Mouse (Mus musculus) megakaryocyte progenitor cell, adult 5-6 weeks (primary cell): Measurements from ENCODE around the gene Nectin1. TPM values are rescaled to one million over a fixed set of nuclear protein-coding genes. Genes with fewer than 3 reads are reported as not detected.

Experiments
- ATAC-seq: replicated peaks from 2 replicates; pipeline ENCODE4 v1.8.0; 2016; ENCODE audit warnings: mild to moderate bottlenecking, moderate TSS enrichment, inconsistent platforms; ENCODE audit not compliant: poor library complexity
- total RNA-seq, 2 experiments: library from RNA; stranded (forward) in 1 of 2; stranded (reverse) in 1 of 2; fragments of 157-497, 149-512 nt in 1 of 2; fragments of 200-1000 nt in 1 of 2; gene quantifications; 2 replicates each; pipeline versions ENCODE4 v1.2.3 to v1.2.4; 2015 to 2017

Nectin1 gene
- total RNA-seq (2015) (1.7 and 2.0 TPM in 2 replicates), total RNA-seq (2017) (0.08 and 0.54 TPM in 2 replicates)

DNA sequence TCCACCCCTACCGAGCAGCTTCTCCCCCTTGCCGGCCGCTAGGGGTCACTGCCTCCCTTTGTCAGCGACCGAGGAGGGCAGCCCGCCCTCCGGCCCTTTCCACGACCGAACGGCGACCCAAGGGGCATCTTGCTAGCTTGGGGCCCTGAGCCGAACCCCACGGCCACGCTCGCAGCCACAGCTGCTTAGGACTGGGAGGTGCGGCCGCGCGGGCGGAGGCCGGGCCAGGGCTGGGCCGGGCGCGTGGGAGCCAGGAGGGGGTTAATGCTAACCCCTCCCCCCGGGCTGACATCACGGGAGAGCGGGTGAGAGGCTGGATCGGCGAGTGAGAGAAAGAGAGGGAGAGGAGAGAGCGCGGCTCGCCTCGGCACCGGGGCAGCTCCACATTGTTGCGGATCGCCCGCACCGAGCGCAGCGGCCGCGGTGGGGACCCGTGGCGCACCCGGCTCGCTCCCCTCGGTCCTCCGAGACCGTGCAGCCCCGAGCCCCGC lies at the start of gene Nectin1:
Nectin1 (plus strand) TSS at position 338 of the 491 bp plus-strand sequence.
- peak; percentile 79 for ATAC-seq

- ATAC-seq = peak; percentile 66; the same call in 1 of the 2 replicates
Measured at GRCm38 (mm10) chr9:43698080-43698712, 45.6 kb upstream of the Nectin1 start.

DNA sequence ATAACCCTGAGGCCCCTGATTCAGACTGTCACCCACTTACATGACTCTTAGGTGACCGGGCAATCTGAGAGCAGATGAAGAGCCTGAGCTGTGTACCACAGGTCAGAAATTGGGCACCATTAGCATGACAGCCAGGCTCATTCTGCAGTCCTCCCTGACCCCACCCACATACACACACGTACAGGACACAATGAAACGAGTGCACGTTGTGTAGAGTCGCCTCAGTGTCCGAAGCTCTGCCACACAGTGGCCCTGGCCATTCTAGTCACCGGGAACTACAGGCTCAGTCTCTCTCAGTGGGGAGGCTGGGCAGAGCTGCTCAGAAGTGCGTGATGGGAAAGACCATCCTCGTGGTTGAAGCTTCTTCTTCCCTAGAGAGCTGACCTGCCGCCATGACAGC lies 44.9 kb upstream of the Nectin1 start:
- ATAC-seq = no peak

- ATAC-seq = no peak
Measured at GRCm38 (mm10) chr9:43699417-43700225, 44.2 kb upstream of the Nectin1 start.

- ATAC-seq = no peak
Measured at GRCm38 (mm10) chr9:43700226-43700579, 43.6 kb upstream of the Nectin1 start.

GRCm38 (mm10) chr9:43701748-43702147 lies 42.0 kb upstream of the Nectin1 start:
- no peak for ATAC-seq

DNA sequence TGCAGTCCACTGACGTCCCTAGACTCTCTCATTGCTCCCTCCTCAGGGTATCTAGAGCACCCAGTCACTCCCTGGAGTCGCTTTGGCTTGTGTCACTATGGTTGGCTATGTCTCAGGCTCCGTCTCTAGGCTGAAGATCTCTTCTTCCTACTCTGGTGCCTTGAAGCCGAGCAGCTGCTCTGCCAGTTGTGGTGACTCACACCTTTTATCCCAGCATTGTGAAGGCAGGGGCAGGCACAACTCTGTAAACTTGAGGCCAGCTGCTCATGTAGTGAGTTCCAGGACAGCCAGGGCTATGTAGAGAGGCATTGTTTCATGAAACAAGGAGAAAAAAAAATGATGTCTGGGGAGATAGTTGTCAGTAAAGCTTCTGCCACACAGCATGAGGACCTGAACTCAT lies 36.2 kb upstream of the Nectin1 start:
- ATAC-seq = no peak

DNA sequence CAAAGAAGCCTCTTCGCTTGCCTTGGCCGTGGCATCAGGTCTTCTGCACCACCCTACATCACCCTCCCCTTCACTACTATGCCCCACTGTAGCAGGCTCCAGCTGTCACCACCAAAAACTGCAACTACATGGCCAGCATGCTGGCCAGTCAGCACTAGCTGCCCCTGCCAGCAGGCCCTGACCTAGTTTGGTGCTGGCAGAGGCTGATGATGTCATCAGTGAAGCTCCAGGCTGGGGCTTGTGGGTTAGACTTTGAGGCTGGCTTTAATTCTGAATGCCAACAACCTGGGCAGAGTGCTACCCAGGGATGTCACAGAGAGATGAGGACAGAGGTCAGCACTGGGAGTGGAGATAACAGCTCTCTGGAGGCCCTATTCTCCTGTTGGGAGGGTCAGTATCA lies 35.1 kb upstream of the Nectin1 start:
- ATAC-seq = no peak

- no peak for ATAC-seq
Measured at GRCm38 (mm10) chr9:43713432-43713831, 30.4 kb upstream of the Nectin1 start.

- no peak for ATAC-seq
Measured at GRCm38 (mm10) chr9:43719407-43719839, 24.4 kb upstream of the Nectin1 start.

DNA sequence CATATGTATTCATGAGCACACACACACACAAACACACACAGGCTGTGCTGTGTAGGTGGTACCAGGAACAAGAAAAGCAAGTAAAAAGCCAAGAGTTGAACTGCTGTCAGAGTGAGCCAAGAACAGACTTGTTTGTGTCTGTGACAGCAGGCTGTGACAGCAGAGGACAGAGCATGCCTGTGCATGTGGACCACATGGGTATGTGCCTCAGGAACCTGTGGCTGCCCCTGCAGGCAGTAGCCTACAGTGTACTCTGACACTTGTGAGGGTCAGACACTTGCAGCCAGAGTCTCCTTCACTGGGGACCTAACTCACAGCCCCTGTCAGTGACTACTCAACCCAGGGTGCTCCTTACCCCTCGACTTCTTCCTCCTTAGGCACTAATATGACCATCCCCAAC lies 23.7 kb upstream of the Nectin1 start:
- no peak for ATAC-seq

- ATAC-seq = no peak
Measured at GRCm38 (mm10) chr9:43724093-43724492, 19.7 kb upstream of the Nectin1 start.

GRCm38 (mm10) chr9:43729450-43730266 lies 14.1 kb upstream of the Nectin1 start:
- ATAC-seq = 0 out of 2 replicates have a peak, but pooled peaks have one; percentile 29

- peak; percentile 68 for ATAC-seq
Measured at GRCm38 (mm10) chr9:43730284-43731027, 13.3 kb upstream of the Nectin1 start.

GRCm38 (mm10) chr9:43731880-43732279 lies 11.9 kb upstream of the Nectin1 start:
- ATAC-seq = no peak

GRCm38 (mm10) chr9:43732671-43733070 lies 11.1 kb upstream of the Nectin1 start:
- no peak for ATAC-seq

DNA sequence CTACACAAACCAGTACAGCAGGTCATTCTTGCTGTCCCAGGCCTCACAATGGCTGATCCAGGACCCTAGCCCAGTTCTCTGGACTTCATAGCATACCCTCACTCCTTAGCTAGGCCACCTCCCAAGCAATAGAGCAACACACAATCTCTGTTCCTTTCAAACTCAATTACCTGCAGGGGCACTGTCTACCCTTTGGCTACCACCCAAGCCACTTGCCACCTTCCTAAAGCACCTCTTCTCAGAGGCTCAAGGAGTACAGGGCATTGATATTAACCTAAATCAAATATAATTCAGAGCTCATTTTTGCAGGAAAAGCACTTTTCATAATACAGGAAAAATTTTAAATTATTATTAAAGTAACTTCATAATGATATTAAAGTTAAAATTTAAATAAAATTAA lies 8.8 kb upstream of the Nectin1 start:
- ATAC-seq = no peak

- ATAC-seq = no peak
Measured at GRCm38 (mm10) chr9:43736046-43736730, 7.6 kb upstream of the Nectin1 start.

DNA sequence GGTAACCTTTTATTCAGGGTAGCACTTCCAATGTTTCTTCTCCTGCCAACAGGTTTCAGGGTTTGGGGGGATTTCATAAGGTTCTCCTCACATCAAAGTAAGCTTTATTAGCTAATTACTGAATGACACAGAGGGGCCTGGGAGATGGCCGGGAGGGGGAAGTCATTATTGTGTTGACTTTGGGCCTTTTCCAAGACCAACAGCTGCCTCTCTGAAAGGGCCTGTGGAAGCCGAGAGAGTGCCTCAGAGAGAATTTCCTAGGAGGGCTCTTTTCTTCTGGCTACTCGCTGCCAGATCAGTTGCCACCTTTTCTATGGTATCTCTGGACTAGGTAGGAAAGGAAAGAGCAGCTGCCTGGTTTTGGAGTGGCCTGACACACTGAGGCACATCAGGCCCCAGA lies 6.5 kb upstream of the Nectin1 start:
- ATAC-seq = no peak

GRCm38 (mm10) chr9:43737871-43738292 lies 5.9 kb upstream of the Nectin1 start:
- ATAC-seq = no peak
